Mouse (Mus musculus): Measurements from ENCODE around the gene Lgi2.

GRCm38 (mm10) chr5:52543770-52544169 lies 22.5 kb downstream of the Lgi2 start:
- TF ChIP-seq CTCF (IDR thresholded peaks at IDR 0.05; ENCODE audit: low read depth) (no peak), EP300 (IDR thresholded peaks at IDR 0.05; ENCODE audit: low read depth) (no peak)

All from liver, embryonic 14.5 days (tissue).